Mouse (Mus musculus): ENCODE measurements around the gene Vmn1r169. TPM values are rescaled to one million over a fixed set of nuclear protein-coding genes. Genes with fewer than 3 reads are reported as not detected.

Gene Vmn1r169
- not detected for total RNA-seq (2023)

GRCm38 (mm10) chr7:23575226-23575625 is at the start of gene Vmn1r169:
Gene Vmn1r169, plus strand, starts transcription at chr7:23575526.

GRCm38 (mm10) chr7:23539432-23539831 is 35.9 kb upstream of the Vmn1r169 start, which contains the start of gene Vmn1r168:
Gene Vmn1r168, plus strand, starts transcription at chr7:23539732.

GRCm38 (mm10) chr7:23605875-23606274 is 30.5 kb downstream of the Vmn1r169 start, which contains the start of gene Vmn1r170:
Gene Vmn1r170, plus strand, starts transcription at chr7:23606175.

Other genes with a start within 250 kb of the Vmn1r169 start
- not detected for gene Nlrp5, start 189.6 kb upstream of the Vmn1r169 start, total RNA-seq (2023)
- gene Vmn1r167, start 68.3 kb upstream of the Vmn1r169 start, total RNA-seq (2023): not detected
- not detected for gene Vmn1r168, start 35.8 kb upstream of the Vmn1r169 start, total RNA-seq (2023)
- not detected for gene Vmn1r170, start 30.6 kb downstream of the Vmn1r169 start, total RNA-seq (2023)
- not detected for gene Vmn1r171, start 55.2 kb downstream of the Vmn1r169 start, total RNA-seq (2023)
- not detected for gene Vmn1r172, start 82.8 kb downstream of the Vmn1r169 start, total RNA-seq (2023)
- not detected for gene Vmn1r173, start 125.2 kb downstream of the Vmn1r169 start, total RNA-seq (2023)
- not detected for gene Vmn1r174, start 176.7 kb downstream of the Vmn1r169 start, total RNA-seq (2023)
- not detected for gene Vmn1r175, start 235.1 kb downstream of the Vmn1r169 start, total RNA-seq (2023)